Mouse (Mus musculus) E14TG2a.4 (cell line): ENCODE data around the gene Kirrel2.
"Not testable (repeated sequence)": the region's sequence is repeated elsewhere in the genome, so short reads cannot be mapped to it uniquely, and the experiment has no call there.

Experiments
- H3K27me3 ChIP-seq: 2 replicates; pipeline ENCODE4 v1.6.1; 2014; ENCODE audit warnings: low read length, control low read depth; ENCODE audit not compliant: insufficient read depth
- H3K36me3 ChIP-seq: 2 replicates; pipeline ENCODE4 v1.6.1; 2014; ENCODE audit warnings: low read length, control low read depth; ENCODE audit not compliant: insufficient read depth
- H3K4me1 ChIP-seq: replicated peaks from 2 replicates; pipeline ENCODE4 v1.6.1; 2014; ENCODE audit warnings: low read depth, low read length, control low read depth
- H3K4me3 ChIP-seq: replicated peaks from 2 replicates; pipeline ENCODE4 v1.5.1; 2014; ENCODE audit warnings: mild to moderate bottlenecking, low read length
- H3K9me3 ChIP-seq: 2 replicates; pipeline ENCODE4 v1.6.1; 2014; ENCODE audit warnings: low read length, control low read depth
- CTCF ChIP-seq: conservative IDR thresholded peaks from 2 replicates; pipeline ENCODE4 v1.5.1; 2014; ENCODE audit warnings: low read length
- NANOG ChIP-seq: IDR thresholded peaks from 2 replicates; pipeline ENCODE4 v1.6.1; 2014; ENCODE audit warnings: borderline replicate concordance, low read length, mixed read lengths
- POU5F1 ChIP-seq: IDR thresholded peaks from 2 replicates; pipeline ENCODE4 v1.6.1; 2014; ENCODE audit warnings: low read length, borderline replicate concordance

The Kirrel2 gene

GRCm38 (mm10) chr7:30457629-30458330, at the start of gene Kirrel2, which contains the start of gene Nphs1:
Gene Kirrel2, minus strand, starts transcription at chr7:30457690.
Gene Nphs1, plus strand, starts transcription at chr7:30458315.
- H3K36me3 ChIP-seq, result peaks cover 50% of the 10 kb centered on the region
- H3K4me3 ChIP-seq, result peak within 1 kb of the TSS; percentile 84
- H3K4me1 ChIP-seq, result peaks cover 100% of the 10 kb centered on the region
- no peaks in the 10 kb centered on the region for H3K9me3 ChIP-seq
- no peaks in the 10 kb centered on the region for H3K27me3 ChIP-seq
- TF ChIP-seq CTCF, result no peak
- no peak for TF ChIP-seq NANOG
- no peak for TF ChIP-seq POU5F1

GRCm38 (mm10) chr7:30501159-30501558, 43.7 kb upstream of the Kirrel2 start:
- not testable (repeated sequence) for H3K27me3 ChIP-seq, H3K4me3 ChIP-seq, H3K4me1 ChIP-seq, H3K36me3 ChIP-seq
- peaks cover 26% of the 10 kb centered on the region for H3K9me3 ChIP-seq

DNA sequence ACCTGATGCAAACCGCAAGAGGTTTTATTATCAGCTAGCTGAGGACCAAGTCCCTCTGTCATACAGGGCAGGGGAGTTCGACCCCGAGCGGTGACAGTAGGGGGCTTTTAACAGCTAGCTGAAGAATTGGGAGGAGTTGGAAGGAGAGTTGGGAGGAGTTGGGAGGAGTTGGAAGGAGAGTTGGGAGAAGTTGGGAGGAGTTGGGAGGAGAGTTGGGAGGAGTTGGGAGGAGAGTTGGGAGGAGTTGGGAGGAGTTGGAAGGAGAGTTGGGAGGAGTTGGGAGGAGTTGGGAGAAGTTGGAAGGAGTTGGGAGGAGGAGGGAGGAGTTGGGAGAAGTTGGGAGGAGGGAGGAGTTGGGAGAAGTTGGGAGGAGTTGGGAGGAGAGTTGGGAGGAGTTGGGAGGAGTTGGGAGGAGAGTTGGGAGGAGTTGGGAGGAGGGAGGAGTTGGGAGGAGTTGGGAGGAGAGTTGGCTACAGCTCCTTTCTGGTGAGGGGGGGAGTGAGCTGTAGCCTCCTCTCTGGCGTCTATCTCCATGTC, 38.1 kb upstream of the Kirrel2 start:
- Histone ChIP-seq H3K9me3 (peaks cover 12% of the 10 kb centered on the region), H3K4me1 (peaks cover 31% of the 10 kb centered on the region)
- not testable (repeated sequence) for H3K36me3 ChIP-seq, H3K27me3 ChIP-seq, H3K4me3 ChIP-seq

DNA sequence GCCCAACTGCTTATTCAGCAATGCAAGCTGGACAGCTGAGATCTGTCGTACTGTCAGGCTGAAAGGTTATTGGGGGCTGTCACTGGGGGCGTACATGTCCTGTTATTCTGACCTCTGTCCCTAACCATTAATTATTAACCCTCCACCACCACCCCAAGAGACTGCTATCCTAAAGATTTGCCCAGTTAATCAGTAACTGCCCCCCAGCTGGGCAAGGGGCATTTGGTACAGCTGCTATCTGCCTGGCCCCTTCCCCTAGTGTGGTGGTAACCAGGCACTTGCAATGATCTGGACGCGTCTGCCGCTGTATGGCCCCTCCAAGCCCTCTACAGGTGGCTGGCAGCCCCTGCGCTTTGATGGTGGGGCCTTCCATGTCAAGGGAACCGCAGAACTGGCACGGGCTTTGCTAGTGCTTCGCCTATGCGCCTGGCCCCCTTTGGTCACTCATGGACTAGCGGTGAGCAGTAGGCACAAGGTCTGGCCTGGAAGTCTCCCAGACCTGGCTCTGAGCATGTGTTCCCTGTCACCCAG, 36.0 kb upstream of the Kirrel2 start, which contains the start of gene Prodh2:
Prodh2 (plus strand) TSS at position 222 of the 531 bp plus-strand sequence.
- Histone ChIP-seq H3K36me3 (peaks cover 5% of the 10 kb centered on the region; the same call in 1 of the 2 replicates), H3K27me3 (peaks cover 8% of the 10 kb centered on the region; the same call in 1 of the 2 replicates), H3K4me1 (peaks cover 41% of the 10 kb centered on the region), H3K9me3 (peaks cover 3% of the 10 kb centered on the region; the same call in 1 of the 2 replicates), H3K4me3 (peak within 1 kb of the TSS; percentile 73)
- TF ChIP-seq CTCF (no peak), POU5F1 (no peak), NANOG (no peak)

DNA sequence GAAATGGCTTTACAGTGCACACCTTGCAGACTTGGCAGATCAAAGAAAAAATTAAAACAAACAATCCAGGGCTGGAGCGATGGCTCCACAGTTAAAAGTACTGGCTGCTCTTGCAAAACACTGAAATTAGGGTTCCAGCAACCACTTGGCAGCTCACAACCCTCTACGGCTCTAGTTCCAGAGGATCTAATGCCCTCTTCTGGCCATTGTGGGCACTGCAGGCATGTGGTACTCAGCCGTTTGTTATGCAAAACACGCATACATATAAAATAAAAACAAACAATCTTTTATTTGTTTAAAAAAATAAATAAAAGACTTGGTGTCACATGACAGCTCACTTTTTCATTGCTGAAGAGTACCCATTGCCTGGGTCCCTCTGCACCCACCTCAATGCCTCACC, 35.3 kb upstream of the Kirrel2 start:
- TF ChIP-seq POU5F1 (peak; percentile 47; the same call in 1 of the 2 replicates), CTCF (peak; percentile 95), NANOG (no peak)
- Histone ChIP-seq H3K4me3 (no peak overlapping the region), H3K4me1 (peaks cover 41% of the 10 kb centered on the region), H3K27me3 (peaks cover 8% of the 10 kb centered on the region; the same call in 1 of the 2 replicates), H3K9me3 (peaks cover 8% of the 10 kb centered on the region), H3K36me3 (peaks cover 12% of the 10 kb centered on the region)

DNA sequence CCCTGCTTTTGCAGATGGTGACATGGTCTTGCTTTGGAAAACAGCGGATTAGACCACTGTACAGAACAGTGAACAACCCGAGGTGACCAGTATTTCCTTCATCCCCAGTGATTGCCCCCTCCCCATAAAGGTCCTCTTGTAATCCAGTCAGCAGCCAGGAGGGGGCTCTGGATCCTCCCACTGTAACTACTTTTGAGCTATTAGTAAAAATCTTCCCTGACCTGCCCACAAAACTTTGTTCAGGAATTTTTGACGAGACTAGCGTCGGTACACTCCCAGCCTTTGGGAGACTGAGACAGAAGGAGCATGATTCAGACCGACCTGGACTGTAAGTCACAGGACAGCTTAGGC, 33.4 kb upstream of the Kirrel2 start:
- TF ChIP-seq CTCF (peak; percentile 55), NANOG (no peak)
- peaks cover 25% of the 10 kb centered on the region for H3K9me3 ChIP-seq

GRCm38 (mm10) chr7:30490251-30490956, 32.9 kb upstream of the Kirrel2 start:
- H3K4me1 ChIP-seq, result peaks cover 41% of the 10 kb centered on the region
- peaks cover 26% of the 10 kb centered on the region for H3K9me3 ChIP-seq
- TF ChIP-seq CTCF (peak; percentile 85), NANOG (no peak)
- H3K27me3 ChIP-seq, result peaks cover 8% of the 10 kb centered on the region; the same call in 1 of the 2 replicates
- peaks cover 36% of the 10 kb centered on the region for H3K36me3 ChIP-seq
- H3K4me3 ChIP-seq, result peak overlapping the region; percentile 61; the same call in 1 of the 2 replicates

More for the DNA sequence above, 33.4 kb upstream of the Kirrel2 start:
- peaks cover 31% of the 10 kb centered on the region for H3K36me3 ChIP-seq
- H3K27me3 ChIP-seq, result peaks cover 8% of the 10 kb centered on the region; the same call in 1 of the 2 replicates
- peaks cover 41% of the 10 kb centered on the region for H3K4me1 ChIP-seq
- peak overlapping the region; percentile 61 for H3K4me3 ChIP-seq

GRCm38 (mm10) chr7:30484250-30484649, 26.8 kb upstream of the Kirrel2 start:
- peaks cover 29% of the 10 kb centered on the region for H3K4me1 ChIP-seq
- peaks cover 25% of the 10 kb centered on the region for H3K9me3 ChIP-seq
- H3K36me3 ChIP-seq, result peaks cover 88% of the 10 kb centered on the region
- TF ChIP-seq POU5F1, result no peak
- TF ChIP-seq CTCF, result no peak
- H3K27me3 ChIP-seq, result no peaks in the 10 kb centered on the region
- H3K4me3 ChIP-seq, result no peak overlapping the region
